In genomic region chr4:62408601-62409282, GRCm38 (mm10) we compare ENCODE assay signal across 8 mouse cellular contexts. TPM values are rescaled to one million over a fixed set of nuclear protein-coding genes. Genes with fewer than 3 reads are reported as not detected.
DNase-seq lines count a peak whose midpoint lies in the region; ATAC-seq and TF ChIP-seq lines count a peak whose summit lies in the region.

Cdc26 (minus strand) TSS chr4:62408642.
Prpf4 (plus strand) TSS chr4:62408797.

- peak within 1 kb of the TSS; percentile 84 for H3K9ac ChIP-seq in MEL (ENCODE audit: control insufficient read depth, low read depth, low read length, poor library complexity, severe bottlenecking)
- H3K9ac ChIP-seq in forebrain, postnatal 0 days, result peak within 1 kb of the TSS; percentile 75
- H3K9ac ChIP-seq in lung, embryonic 15.5 days, result peak within 1 kb of the TSS; percentile 80

- WGBS in cerebellum, adult 2 months, result under 1% methylated on average over 39 of the region's 39 CpGs
- under 1% methylated on average over 39 of the region's 39 CpGs for WGBS in forebrain, postnatal 0 days
- WGBS in lung, embryonic 15.5 days, result under 1% methylated on average over 39 of the region's 39 CpGs

- peak within 1 kb of the TSS; percentile 68 for H3K4me2 ChIP-seq in forebrain, postnatal 0 days (ENCODE audit: low read depth)
- peak within 1 kb of the TSS; percentile 58 for H3K4me2 ChIP-seq in lung, embryonic 15.5 days

- peak within 1 kb of the TSS; percentile 73 to 76 for H3K4me3 ChIP-seq in MEL (ENCODE audit: control insufficient read depth in 1 of 2, insufficient read depth in 1 of 2, low read depth in 2 of 2, low read length in 2 of 2)
- H3K4me3 ChIP-seq in cerebellum, adult 2 months (replicated peaks; ENCODE audit: insufficient read depth, low read depth, low read length), result peak within 1 kb of the TSS; percentile 78
- peak within 1 kb of the TSS; percentile 61 for H3K4me3 ChIP-seq in forebrain, postnatal 0 days (ENCODE audit: low read depth, low read length)
- H3K4me3 ChIP-seq in lung, embryonic 15.5 days, result peak within 1 kb of the TSS; percentile 73

- H3K27me3 ChIP-seq in MEL (ENCODE audit: control insufficient read depth in 1 of 2, insufficient read depth in 2 of 2, low read length in 2 of 2), result no peaks in the 10 kb centered on the region
- no peaks in the 10 kb centered on the region for H3K27me3 ChIP-seq in cerebellum, adult 2 months (ENCODE audit: control insufficient read depth, insufficient read depth, low read length)
- H3K27me3 ChIP-seq in forebrain, postnatal 0 days (ENCODE audit: insufficient read depth, low read length), result no peaks in the 10 kb centered on the region
- no peaks in the 10 kb centered on the region for H3K27me3 ChIP-seq in lung, embryonic 15.5 days

- H3K4me1 ChIP-seq in MEL (ENCODE audit: control insufficient read depth in 1 of 2, insufficient read depth in 2 of 2, low read length in 2 of 2), result peaks cover 12 to 13% of the 10 kb centered on the region in 2 experiments
- peaks cover 4% of the 10 kb centered on the region; the same call in 1 of the 2 replicates for H3K4me1 ChIP-seq in cerebellum, adult 2 months (ENCODE audit: control insufficient read depth, insufficient read depth, low read length)
- H3K4me1 ChIP-seq in forebrain, postnatal 0 days (ENCODE audit: insufficient read depth), result peaks cover 8% of the 10 kb centered on the region; the same call in 1 of the 2 replicates
- peaks cover 18% of the 10 kb centered on the region for H3K4me1 ChIP-seq in lung, embryonic 15.5 days

- peak; percentile 94 to 99 for TF ChIP-seq POLR2A in MEL (IDR thresholded peaks at IDR 0.05; ENCODE audit: control insufficient read depth in 1 of 2, insufficient read depth in 1 of 2, low read depth in 1 of 2, low read length in 2 of 2, poor library complexity in 1 of 2)
- TF ChIP-seq POLR2A in cerebellum, adult 2 months (IDR thresholded peaks at IDR 0.05; ENCODE audit: borderline replicate concordance, insufficient read depth, low read length), result peak; percentile 72; the same call in 1 of the 2 replicates

- TF ChIP-seq CTCF in MEL (IDR thresholded peaks at IDR 0.05 in 2 of 3, conservative IDR thresholded peaks at IDR 0.05 in 1 of 3; ENCODE audit: control insufficient read depth in 1 of 3, insufficient read depth in 1 of 3, low read depth in 2 of 3, low read length in 3 of 3, poor library complexity in 1 of 3, severe bottlenecking in 1 of 3), result no peak
- TF ChIP-seq CTCF in cerebellum, adult 2 months (IDR thresholded peaks at IDR 0.05; ENCODE audit: borderline replicate concordance, insufficient read depth, low read depth, low read length), result no peak
- TF ChIP-seq CTCF in forebrain, postnatal 0 days (IDR thresholded peaks at IDR 0.05; ENCODE audit: low read depth), result no peak

- H3K36me3 ChIP-seq in MEL (ENCODE audit: control insufficient read depth in 1 of 2, insufficient read depth in 2 of 2, low read length in 2 of 2), result peaks cover 8 to 23% of the 10 kb centered on the region in 2 experiments
- H3K36me3 ChIP-seq in forebrain, postnatal 0 days (ENCODE audit: insufficient read depth), result peaks cover 22% of the 10 kb centered on the region
- H3K36me3 ChIP-seq in lung, embryonic 15.5 days, result peaks cover 25% of the 10 kb centered on the region

- no peaks in the 10 kb centered on the region for H3K9me3 ChIP-seq in MEL (replicated peaks; ENCODE audit: insufficient read depth, low read length)
- no peaks in the 10 kb centered on the region for H3K9me3 ChIP-seq in forebrain, postnatal 0 days (ENCODE audit: low read length)
- H3K9me3 ChIP-seq in lung, embryonic 15.5 days, result no peaks in the 10 kb centered on the region

- ATAC-seq in forebrain, postnatal 0 days, result peak; percentile 100
- ATAC-seq in lung, embryonic 15.5 days (ENCODE audit: borderline replicate concordance, extremely low read depth, low FRiP score, low TSS enrichment), result peak; percentile 100

- no peak for TF ChIP-seq EP300 in MEL (IDR thresholded peaks at IDR 0.05; ENCODE audit: low read depth in 1 of 2, low read length in 2 of 2)

- peak within 1 kb of the TSS; percentile 91 for H3K27ac ChIP-seq in MEL (ENCODE audit: control insufficient read depth, low read depth, low read length)
- H3K27ac ChIP-seq in cerebellum, adult 2 months (ENCODE audit: insufficient read depth, low read length), result peak within 1 kb of the TSS; percentile 61
- peak within 1 kb of the TSS; percentile 79 for H3K27ac ChIP-seq in forebrain, postnatal 0 days (ENCODE audit: low read depth, low read length)
- H3K27ac ChIP-seq in lung, embryonic 15.5 days, result peak within 1 kb of the TSS; percentile 83

- TF ChIP-seq RAD21 in MEL (IDR thresholded peaks at IDR 0.05; ENCODE audit: low read depth, low read length), result no peak

- H3K79me2 ChIP-seq in MEL (ENCODE audit: control insufficient read depth, insufficient read depth, low read length, poor library complexity), result peaks cover 31% of the 10 kb centered on the region

- peak; percentile 99 for DNase-seq in MEL (ENCODE audit: low read depth, low spot score)
- DNase-seq in cerebellum, adult 2 months, result peak; percentile 97 to 99
- peak; percentile 99 for DNase-seq in forebrain, postnatal 0 days
- DNase-seq in heart, postnatal 4 days, result peak; percentile 98
- peak; percentile 99 for DNase-seq in layer of hippocampus, adult 8-10 months (ENCODE audit: low spot score in 2 of 2)
- DNase-seq in ovary, adult 18-20 months (ENCODE audit: low spot score), result peak; percentile 97
- DNase-seq in thymus, postnatal 0 days (ENCODE audit: low spot score), result peak; percentile 99

TF ChIP-seq in MEL, 35 proteins besides CTCF, POLR2A, EP300 and RAD21 (continues in another document):
- TF ChIP-seq TBP (IDR thresholded peaks at IDR 0.05; ENCODE audit: low read depth, low read length) (peak; percentile 76), POLR2AphosphoS2 (IDR thresholded peaks at IDR 0.05; ENCODE audit: low read length) (peak; percentile 95), RCOR1 (IDR thresholded peaks at IDR 0.05; ENCODE audit: low read depth, low read length) (no peak), USF2 (IDR thresholded peaks at IDR 0.05; ENCODE audit: borderline replicate concordance in 1 of 2, insufficient read depth in 1 of 2, low read depth in 1 of 2, low read length in 2 of 2) (no peak), ETS1 (IDR thresholded peaks at IDR 0.05; ENCODE audit: low read depth, low read length) (peak; percentile 38; the same call in 1 of the 2 replicates), SMC3 (IDR thresholded peaks at IDR 0.05; ENCODE audit: low read depth, low read length) (no peak), ZNF384 (IDR thresholded peaks at IDR 0.05; ENCODE audit: low read depth, low read length) (no peak), MAZ (IDR thresholded peaks at IDR 0.05; ENCODE audit: low read depth, low read length) (no peak), ZC3H11A (IDR thresholded peaks at IDR 0.05; ENCODE audit: low read depth, low read length) (no peak), MYB (IDR thresholded peaks at IDR 0.05; ENCODE audit: low read depth, low read length) (no peak), SIN3A (IDR thresholded peaks at IDR 0.05; ENCODE audit: low read length) (peak; percentile 91), MEF2A (IDR thresholded peaks at IDR 0.05; ENCODE audit: extremely low read depth, insufficient replicate concordance, low read depth, low read length, poor library complexity, severe bottlenecking) (peak; percentile 7; the same call in 1 of the 2 replicates), HCFC1 (IDR thresholded peaks at IDR 0.05; ENCODE audit: low read depth, low read length) (peak; percentile 97), CHD1 (IDR thresholded peaks at IDR 0.05; ENCODE audit: low read depth, low read length) (no peak), USF1 (IDR thresholded peaks at IDR 0.05; ENCODE audit: low read depth, low read length) (no peak), GATA1 (IDR thresholded peaks at IDR 0.05; ENCODE audit: low read depth, low read length) (no peak), GABPA (IDR thresholded peaks at IDR 0.05; ENCODE audit: low read depth, low read length) (no peak), TAL1 (IDR thresholded peaks at IDR 0.05; ENCODE audit: low read length) (no peak), ZKSCAN1 (IDR thresholded peaks at IDR 0.05; ENCODE audit: low read depth, low read length) (no peak), KAT2A (conservative IDR thresholded peaks at IDR 0.05; ENCODE audit: low read depth, low read length) (peak; percentile 95), UBTF (IDR thresholded peaks at IDR 0.05; ENCODE audit: borderline replicate concordance, insufficient read depth, low read depth, low read length) (no peak), NELFE (IDR thresholded peaks at IDR 0.05; ENCODE audit: low read depth, low read length) (peak; percentile 98), E2F4 (IDR thresholded peaks at IDR 0.05; ENCODE audit: borderline replicate concordance, low read depth, low read length) (no peak), MXI1 (IDR thresholded peaks at IDR 0.05; ENCODE audit: low read depth, low read length) (peak; percentile 93)

RNA-seq across cellular contexts. Expression of gene Cdc26, which starts in this region (rescaled TPM):
- 80.9 and 81.4 TPM in 2 replicates for total RNA-seq in MEL (2012; rRNA removed)
- polyA plus RNA-seq in MEL (2012; ENCODE audit: insufficient read depth in 1 of 2, insufficient read length in 2 of 2, low read depth in 1 of 2, low replicate concordance in 2 of 2, missing spikeins in 1 of 2), result 10 to 100 TPM in 1 of 2 experiments, not detected in 1; 80.4 TPM
- polyA plus RNA-seq in cerebellum, adult 2 months (2012; rRNA removed), result 55.0 and 65.8 TPM in 2 replicates
- 51.1 and 79.4 TPM in 2 replicates for total RNA-seq in forebrain, postnatal 0 days (2014; rRNA removed)
- polyA plus RNA-seq in forebrain, postnatal 0 days (2015; fragmentation: Nextera tagmentation; extraction: Ambion mirVana), result 81.7 and 85.1 TPM in 2 replicates
- 10 to 100 TPM; 58.0 to 61.1 TPM for total RNA-seq in heart, postnatal 4 days (2021)
- total RNA-seq in layer of hippocampus, adult 8-10 months (2022), result 10 to 100 TPM; 52.6 to 57.3 (median 53.7) TPM
- polyA plus RNA-seq in lung, embryonic 15.5 days (2015; fragmentation: Nextera tagmentation; extraction: Ambion mirVana), result 152 and 158 TPM in 2 replicates
- 169 and 172 TPM in 2 replicates for polyA plus RNA-seq in thymus, postnatal 0 days (2015; fragmentation: Nextera tagmentation; extraction: Ambion mirVana)

RNA-seq across cellular contexts. Expression of gene Prpf4, which starts in this region (rescaled TPM):
- 24.4 and 26.9 TPM in 2 replicates for total RNA-seq in MEL (2012; rRNA removed)
- 10 to 100 TPM in 1 of 2 experiments, not detected in 1; 37.9 TPM for polyA plus RNA-seq in MEL (2012; ENCODE audit: insufficient read depth in 1 of 2, insufficient read length in 2 of 2, low read depth in 1 of 2, low replicate concordance in 2 of 2, missing spikeins in 1 of 2)
- polyA plus RNA-seq in cerebellum, adult 2 months (2012; rRNA removed), result 20.4 and 21.2 TPM in 2 replicates
- 17.2 and 20.2 TPM in 2 replicates for total RNA-seq in forebrain, postnatal 0 days (2014; rRNA removed)
- polyA plus RNA-seq in forebrain, postnatal 0 days (2015; fragmentation: Nextera tagmentation; extraction: Ambion mirVana), result 9.6 and 13.3 TPM in 2 replicates
- total RNA-seq in heart, postnatal 4 days (2021), result 10 to 100 TPM; 12.5 to 14.2 TPM
- total RNA-seq in layer of hippocampus, adult 8-10 months (2022), result 10 to 100 TPM; 12.6 to 16.1 (median 14.0) TPM
- 22.4 and 23.3 TPM in 2 replicates for polyA plus RNA-seq in lung, embryonic 15.5 days (2015; fragmentation: Nextera tagmentation; extraction: Ambion mirVana)
- polyA plus RNA-seq in thymus, postnatal 0 days (2015; fragmentation: Nextera tagmentation; extraction: Ambion mirVana), result 20.9 and 22.7 TPM in 2 replicates

Comparison
In these comparisons a context has a peak if more than half of its experiments do, and no peak if none do; other contexts are left out.
1. Peak in every context shown above with its lines: DNase-seq, ATAC-seq, H3K4me3 ChIP-seq and H3K27ac ChIP-seq.